Mouse (Mus musculus): ENCODE data around the gene Gpr25.

Gene Gpr25

DNA sequence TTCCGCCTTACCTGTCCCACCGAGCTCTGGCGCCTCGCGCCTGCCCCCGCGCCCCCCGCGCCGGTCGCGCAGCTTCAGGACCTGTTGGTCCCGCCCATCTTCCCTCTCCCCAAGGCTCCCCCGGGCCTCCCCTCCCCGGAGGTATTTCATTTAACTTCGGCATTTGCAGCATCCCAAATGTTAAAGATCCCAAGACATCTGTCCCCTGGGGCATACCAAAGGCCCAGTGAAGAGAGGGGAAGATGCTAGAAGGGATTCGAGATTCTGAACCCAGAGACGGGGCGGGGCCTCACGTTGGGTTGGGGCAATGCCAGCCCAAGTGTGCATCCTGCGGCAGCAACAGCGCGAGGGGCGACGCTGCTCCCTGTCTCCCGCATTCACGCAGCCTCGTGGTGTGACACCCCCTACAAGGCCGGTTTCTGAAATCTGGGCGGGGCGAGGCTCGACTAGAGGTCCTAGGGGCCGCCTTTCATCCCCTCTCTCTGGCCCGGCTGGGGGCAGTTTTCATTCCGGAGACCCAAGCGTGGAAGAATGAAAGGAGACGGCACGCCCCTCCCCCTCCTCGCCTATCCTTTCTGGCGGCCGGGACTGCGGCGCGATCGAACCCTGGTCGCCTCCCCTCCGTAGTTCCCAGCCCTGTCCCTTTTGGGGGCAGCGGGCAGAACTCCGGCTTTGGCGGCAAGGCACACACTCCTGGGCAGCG is 26.6 kb downstream of the Gpr25 start, which contains the start of gene Inava:
Gene Inava, minus strand, starts transcription at position 373 of the 703 bp plus-strand sequence.
- intact Hi-C loops (cut with DNase I): no loop called here

DNA sequence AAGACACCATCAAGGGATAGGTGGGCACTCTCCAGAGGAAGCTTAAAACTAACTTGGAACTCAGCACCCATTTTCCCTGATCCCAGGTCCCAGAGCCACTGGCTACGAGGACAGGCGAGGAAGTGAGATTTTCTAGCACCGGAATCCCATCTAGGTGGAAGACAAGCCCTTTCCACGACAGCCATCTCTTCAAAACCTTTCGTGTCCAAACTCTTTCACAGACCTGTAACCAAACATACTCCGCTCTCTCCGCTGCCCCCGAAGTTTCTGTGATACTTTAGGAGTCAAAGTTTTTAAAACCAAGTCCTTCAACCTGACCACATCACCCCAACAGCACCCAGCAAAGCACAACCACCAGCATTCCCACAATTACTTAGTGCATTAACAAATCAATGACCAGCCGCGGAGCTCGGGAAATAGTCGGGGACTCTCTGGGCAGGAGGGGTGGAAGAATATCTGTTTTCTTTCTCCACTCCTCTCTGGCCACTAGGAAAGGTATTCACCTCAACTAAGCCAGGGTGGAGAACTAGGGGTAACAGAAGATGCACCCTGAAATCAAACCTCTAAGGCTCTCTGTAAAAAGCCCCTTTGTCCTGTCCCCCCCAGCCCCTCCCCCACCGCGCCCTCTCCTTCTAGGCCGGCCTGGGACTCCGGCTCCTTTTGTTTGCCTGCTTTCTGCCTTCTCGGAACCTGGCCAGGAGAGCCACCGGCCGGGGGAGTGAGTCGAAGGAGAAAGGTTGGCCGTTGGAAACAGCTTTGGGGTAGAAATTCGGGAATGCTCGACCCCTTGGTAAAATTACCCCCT is 27.5 kb downstream of the Gpr25 start:
- intact Hi-C loops (cut with DNase I): no loop called here

DNA sequence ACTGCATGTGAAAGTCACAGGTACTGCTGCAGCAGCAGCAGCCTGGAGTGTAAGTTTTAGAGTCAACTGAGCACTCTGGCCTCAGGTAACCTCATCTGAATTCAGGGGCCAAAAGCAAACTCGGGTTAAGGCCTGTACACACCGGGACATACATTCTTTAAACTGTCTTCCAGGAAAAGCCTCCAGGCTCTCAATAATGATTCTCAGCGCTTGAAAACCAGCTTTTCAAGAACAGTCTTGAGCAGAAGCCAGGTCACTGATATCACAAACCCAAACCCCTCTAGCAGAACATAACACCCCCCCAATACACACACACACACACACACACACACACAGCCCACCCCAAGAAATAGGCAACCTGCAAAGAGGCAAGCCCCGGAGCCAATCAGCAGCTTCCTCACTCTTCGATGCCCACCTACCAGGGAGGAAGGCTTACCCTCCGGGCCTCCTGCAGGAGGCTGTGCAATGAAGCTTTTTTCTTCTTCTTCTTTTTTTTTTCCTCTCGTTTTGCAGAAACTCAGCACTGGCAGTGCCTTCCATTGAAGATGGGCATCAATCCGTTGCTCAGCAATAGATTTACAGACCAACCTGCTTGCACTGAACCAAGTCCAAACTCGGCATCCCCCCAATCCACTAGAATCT is 28.3 kb downstream of the Gpr25 start:
- intact Hi-C loops (cut with DNase I): no loop called here

DNA sequence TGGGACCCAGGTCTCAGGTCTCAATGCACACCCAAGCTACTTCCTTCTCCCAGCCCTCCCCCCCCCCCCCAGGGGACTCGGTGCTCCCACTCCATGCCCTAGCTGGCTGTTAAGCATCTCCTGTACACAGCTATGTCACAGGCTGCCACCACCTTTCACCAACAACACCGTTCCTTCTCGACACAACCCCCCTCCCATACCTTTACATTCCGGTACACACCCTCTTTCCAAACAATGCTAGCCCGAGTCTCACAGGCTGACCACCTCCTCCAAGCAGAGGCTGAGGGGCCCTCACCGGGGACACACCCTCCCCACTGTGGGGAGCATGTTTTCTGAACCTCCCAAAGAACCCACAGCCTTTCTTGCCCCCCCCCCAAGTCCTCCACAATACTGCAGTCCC is 29.1 kb downstream of the Gpr25 start:
- intact Hi-C loops (cut with DNase I): no loop called here

DNA sequence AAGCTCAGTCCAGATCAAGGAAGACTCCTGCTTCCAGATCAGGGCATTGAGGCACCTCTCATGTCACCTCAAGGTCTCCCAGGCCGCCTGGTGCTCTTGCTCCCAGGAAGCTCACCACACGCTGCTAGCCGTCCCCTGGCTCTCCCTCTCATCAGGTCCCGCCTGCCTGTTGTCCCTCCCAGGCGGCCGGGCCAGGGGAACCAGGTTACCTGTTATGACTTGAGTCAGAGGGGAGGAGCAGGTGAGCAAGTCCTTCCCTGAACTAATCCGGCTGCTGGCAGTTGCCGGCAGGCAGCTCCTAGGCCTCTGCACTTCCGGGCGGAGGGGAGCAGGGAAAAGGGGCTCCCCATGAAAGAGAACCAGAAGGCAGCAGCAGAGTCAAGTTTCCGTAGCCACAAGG is 30.5 kb downstream of the Gpr25 start:
- intact Hi-C loops (cut with DNase I): no loop called here

DNA sequence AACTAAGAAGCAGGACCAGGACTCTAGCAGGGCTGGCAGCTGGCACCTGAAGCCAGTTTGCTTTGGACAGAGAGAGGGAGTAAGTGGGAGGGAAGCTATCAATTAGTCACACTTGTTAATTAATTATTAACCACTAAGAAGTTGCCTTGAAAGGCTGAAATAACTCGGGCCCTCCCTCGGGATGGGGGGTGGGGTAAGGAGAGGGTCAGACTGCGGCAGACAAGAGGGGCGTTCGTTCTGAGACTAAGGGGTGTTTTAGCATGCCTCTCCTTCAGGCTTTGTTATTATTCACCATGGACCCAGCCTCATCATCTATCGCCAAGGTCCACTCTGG is 31.7 kb downstream of the Gpr25 start:
- intact Hi-C loops (cut with DNase I): no loop called here

DNA sequence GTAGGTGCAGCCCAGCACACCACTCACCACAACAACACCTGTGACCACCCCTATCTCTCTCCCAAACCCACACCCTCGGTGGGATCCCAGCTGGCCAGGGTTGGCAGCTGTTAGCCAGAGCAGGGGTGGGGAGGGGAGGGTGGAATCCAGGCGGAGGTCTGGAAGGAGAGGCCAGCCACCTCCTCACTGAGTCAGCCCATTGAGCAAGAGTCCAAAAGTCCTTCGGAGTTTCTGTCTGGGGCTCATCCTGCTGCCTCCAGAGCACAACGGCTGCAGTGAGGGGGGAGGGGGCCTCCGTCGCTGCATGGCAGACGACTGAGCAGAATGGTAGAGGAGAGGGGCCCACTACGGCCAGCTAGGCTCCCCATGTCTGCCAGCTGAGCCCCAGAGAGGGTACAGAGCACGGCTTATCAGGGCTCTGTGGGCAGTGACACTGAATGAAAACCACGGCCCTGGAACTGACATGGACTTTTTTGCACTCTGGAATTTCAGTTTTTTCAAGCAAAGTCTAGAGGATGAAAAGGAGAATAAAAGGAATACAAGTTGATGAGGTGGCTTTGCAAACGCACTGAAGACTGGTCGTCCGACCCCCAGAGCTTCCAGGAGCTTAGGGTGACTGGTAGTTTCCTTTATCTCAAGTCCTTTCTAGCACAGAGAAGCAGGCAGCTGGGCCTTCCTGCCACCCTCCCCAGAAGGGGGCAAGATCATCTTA is 32.2 kb downstream of the Gpr25 start:
- intact Hi-C loops (cut with DNase I): no loop called here

DNA sequence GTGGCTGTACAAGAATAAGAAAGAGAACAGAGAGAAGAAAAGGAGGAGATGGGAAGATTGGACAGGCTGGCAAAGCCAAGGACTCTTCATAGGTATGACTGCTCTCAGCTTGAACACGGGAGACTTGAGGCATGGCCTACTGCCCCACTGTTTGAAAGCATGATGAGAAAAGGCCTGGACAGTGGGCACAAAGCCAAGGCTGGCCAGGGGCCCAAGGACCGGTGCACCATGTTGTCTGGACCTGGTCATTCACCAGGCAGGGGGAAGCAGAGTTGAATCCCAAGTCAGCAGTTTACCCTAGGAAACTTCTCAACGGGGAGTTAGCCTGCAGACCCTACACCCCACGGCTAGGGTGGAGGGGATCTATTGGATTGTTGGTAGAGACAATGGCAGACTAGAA is 32.8 kb downstream of the Gpr25 start:
- intact Hi-C loops (cut with DNase I): no loop called here

DNA sequence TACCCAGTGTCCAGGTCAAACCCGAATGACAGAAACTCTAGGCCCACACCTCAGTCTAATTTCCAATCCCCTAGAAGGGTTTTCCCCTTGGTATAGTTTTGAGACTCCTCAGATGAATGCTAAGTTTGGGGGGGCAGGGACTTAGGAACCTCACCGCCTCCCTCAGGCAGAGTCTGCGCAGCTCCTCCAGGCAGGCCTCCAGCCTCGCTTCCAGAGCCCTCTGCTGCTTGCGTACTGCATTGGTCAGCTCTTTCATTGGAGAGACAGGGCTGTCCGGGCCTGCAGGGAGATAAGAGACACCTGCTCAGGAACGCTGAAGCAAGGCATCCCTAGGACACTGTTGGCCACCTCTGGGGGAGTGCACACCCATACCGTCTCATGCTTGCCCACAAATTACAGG is 34.0 kb downstream of the Gpr25 start:
- intact Hi-C loops (cut with DNase I): no loop called here

DNA sequence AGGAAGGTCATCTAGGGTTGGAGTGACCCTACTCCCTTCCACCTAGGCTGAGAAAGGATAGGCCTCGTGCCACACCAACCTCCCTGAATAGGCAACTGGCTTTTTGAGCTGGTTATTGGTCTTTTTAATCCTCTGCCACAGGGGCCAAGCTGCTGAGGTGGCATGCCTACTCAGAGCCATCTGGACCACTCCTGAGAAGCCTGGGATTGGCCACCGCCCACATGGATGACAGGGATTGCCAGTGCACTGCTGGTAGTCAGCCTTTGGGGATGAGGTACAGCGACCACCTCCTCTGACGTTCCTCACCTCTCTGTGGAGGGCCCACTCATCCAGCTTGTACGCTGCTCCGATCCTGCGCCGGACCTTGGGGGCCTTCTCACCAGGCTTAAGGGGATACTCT is 34.8 kb downstream of the Gpr25 start:
- intact Hi-C loops (cut with DNase I): no loop called here

DNA sequence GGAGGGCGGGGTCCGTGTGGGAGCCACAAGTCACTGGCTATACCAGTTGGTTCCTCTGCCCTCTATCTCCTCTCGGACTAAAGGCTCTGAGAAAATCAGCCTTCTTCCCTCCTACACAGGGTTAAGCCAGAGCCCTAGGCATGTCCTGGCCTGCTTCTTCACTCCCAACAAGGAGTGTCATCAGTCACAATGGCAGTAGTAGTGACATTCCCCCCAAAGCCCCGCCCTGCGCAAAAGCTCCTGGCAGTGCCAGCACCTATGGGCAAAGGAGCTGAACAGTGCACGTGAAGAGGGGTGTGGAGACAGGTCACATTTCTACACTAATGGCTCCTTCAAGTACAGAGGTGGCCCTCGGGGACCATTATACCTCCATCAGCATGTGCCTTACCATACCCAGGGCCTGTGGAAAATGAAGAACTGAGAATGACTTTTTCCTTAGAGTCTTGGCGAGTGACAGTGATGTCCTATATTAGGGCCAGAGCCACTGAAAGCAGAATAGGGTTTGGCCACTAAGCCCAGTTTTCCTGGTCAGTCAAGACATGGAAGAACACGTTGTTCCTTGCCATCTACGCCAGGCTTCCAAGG is 36.8 kb downstream of the Gpr25 start:
- intact Hi-C loops (cut with DNase I): no loop called here

DNA sequence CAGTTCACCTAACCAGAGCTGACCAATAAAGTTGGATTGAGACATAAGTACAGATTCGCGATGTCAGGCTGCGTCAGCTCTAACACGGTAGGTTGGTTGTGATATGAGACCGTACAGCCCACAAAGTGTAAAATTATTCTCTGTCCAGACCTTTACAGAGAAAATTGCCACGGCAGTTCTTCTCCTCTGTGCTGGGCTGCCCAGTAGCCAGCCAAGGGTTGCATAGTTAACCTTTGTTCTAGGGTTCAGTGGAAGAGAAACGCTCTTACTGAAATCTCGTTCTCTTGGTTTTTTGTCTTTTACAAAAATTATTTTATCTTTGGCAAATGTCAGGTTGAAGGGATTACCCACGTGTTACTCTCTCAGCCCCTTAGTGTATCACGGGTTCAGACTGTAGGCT is 38.3 kb downstream of the Gpr25 start:
- intact Hi-C loops (cut with DNase I): no loop called here

DNA sequence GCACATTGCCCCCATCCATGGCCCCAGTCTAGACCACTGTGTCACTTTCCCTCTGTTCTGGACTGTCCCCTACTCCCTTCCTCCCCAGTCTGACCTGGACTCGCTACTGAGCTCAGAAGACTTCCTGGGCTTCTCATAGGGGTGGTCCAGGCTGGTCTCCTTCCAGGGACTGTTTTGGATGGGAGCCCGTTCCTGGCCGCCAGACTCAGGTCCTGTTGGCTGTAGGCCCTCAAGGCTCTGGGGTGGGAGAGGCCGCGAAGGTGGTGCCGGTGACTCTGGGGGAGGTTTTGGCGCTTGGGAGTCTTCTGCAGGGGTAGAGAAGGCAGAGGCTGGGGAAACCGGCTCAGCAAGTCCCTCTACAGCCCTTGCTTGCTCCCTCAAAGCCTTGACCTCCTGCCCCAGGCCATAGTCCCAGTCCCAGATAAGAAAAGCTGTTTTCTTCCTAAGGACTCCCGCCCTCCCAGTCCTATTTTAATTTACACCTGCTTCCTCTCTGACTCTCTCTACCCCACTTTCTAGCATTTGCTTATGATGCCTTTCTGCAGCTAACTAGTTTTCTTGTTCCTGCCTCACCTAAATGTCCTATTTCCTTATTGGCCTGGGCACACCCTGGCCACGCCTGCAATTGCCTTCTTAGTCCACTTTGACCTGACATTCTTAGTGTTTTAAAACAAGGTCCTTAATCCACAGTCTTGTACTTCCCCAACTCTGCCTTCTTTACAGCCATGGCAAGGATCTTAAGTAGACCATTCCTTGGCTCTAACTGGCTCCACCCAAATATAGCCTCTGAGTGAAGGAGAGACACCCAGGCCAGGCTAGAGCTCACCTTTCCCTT is 40.4 kb downstream of the Gpr25 start:
- intact Hi-C loops (cut with DNase I): no loop called here

DNA sequence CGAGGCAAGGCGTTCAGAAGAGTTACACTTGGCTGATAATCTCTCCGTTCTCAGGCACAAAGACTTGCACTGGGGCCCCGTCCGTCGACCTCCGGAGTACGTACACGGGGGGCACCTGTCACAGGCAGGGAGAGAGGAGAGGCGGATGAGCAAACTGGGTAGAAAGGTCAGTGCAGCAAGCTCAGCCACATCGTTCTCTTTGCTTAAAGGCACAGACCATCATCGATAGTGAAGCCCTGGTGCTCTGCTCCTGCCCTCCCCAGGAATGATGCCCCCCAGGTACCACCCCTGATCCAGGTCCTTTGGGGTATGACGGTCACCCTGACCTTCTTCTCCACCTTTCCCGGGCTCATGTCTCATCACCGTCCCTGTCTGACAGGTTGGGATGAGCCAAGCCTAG is 46.4 kb downstream of the Gpr25 start:
- intact Hi-C loops (cut with DNase I): no loop called here

DNA sequence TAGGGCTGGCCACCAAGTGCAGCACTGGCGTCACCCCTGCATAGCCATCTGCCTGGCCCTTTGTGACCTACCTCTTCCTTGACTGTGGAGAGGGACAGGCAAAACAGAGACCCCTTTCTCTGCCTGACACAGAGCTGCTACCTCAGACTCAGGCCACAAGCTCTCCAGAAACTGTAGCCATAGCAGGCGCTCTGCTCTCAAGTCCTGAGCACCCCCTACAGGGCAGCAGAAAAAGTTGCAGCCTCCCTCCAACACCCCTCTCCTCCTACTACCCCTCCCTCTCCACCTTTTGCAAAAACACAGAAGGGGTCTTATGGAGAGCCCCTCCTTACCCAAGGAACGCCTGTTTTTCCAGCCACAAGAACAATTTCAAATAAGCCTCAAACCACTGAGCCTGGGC is 47.9 kb downstream of the Gpr25 start, which contains the start of gene Mroh3:
Gene Mroh3, minus strand, starts transcription at position 26 of the 400 bp plus-strand sequence.
- intact Hi-C loops (cut with DNase I): no loop called here
